Mouse (Mus musculus) spleen, postnatal 14 days (tissue): ENCODE data around the gene Olfr1113.
"Not testable (repeated sequence)": the region's sequence is repeated elsewhere in the genome, so short reads cannot be mapped to it uniquely, and the experiment has no call there.

Source experiments
- DNase-seq, 2 experiments: peaks; one replicate each; pipeline ENCODE4 v3.0.0; 2021 to 2022; ENCODE audit warnings: low spot score in 2 of 2

The Olfr1113 gene

GRCm38 (mm10) chr2:87208670-87209069 is at the start of gene Olfr1113:
Gene Olfr1113, plus strand, starts transcription at chr2:87208970.
- no peak for DNase-seq

GRCm38 (mm10) chr2:87167731-87168130 is 41.0 kb upstream of the Olfr1113 start:
- not testable (repeated sequence) for DNase-seq

DNA sequence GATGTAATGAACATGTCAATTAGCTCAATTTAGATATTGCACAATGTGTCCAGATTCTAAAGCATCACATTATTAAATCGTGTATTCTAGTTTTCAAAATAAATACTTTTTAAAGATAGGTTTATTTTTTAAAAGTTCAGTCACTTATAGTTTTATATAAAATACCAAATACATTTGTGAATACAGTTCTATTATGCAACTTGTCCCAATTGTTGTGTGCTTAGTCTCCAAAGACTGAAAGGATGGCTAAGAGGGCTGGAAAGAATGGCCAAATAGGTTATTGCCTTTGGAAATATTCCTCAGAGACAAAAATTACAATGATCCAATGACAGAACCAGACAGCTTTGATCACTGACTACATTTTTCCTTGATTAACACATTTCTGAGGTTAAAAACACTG is 21.3 kb upstream of the Olfr1113 start, which contains the start of gene Olfr1112:
Gene Olfr1112, plus strand, starts transcription at position 301 of the 400 bp plus-strand sequence.
- DNase-seq, result no peak

DNA sequence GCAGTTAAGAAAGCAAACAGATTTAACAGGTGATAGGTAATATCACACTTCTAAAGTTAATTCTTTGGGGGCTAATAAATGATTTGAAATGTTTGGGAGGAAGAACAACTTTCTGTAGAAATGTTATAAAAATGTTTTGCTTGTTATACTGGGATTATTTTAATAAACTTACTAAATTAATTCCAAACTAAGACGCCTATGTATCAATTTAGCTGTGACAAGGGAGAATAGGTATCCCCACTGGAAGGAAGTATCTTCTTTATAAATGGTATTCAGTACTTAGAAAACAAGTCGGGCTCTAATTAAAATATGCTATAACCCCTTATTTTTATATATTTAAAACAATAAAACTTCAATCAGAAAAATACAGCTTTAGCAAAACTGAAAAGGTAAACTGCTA is 38.9 kb downstream of the Olfr1113 start, which contains the start of gene Olfr1115:
Gene Olfr1115, plus strand, starts transcription at position 301 of the 400 bp plus-strand sequence.
- no peak for DNase-seq
